Mouse (Mus musculus) kidney, embryonic 16.5 days (tissue): ENCODE results near the gene Tyms. TPM values are rescaled to one million over a fixed set of nuclear protein-coding genes. Genes with fewer than 3 reads are reported as not detected.
A peak's percentile ranks its signal among the peaks of the same experiment; 100 is the strongest.
"Not testable (repeated sequence)": the region's sequence is repeated elsewhere in the genome, so short reads cannot be mapped to it uniquely, and the experiment has no call there.

Source experiments
- ATAC-seq: fragments of 200-750 bp; cut with Nextera tagmentation; 2 replicates; pipeline ENCODE4 v1.8.0; 2017; ENCODE audit warnings: moderate TSS enrichment; ENCODE audit not compliant: low FRiP score, low TSS enrichment
- H3K27ac ChIP-seq: fragments of 300-500 bp; sonication (generic); 2 replicates; pipeline ENCODE4 v1.5.1; 2014; ENCODE audit warnings: low read length
- H3K27me3 ChIP-seq: fragments of 300-500 bp; sonication (generic); 2 replicates; pipeline ENCODE4 v1.6.1; 2014; ENCODE audit warnings: low read length, control low read depth, mixed read lengths; ENCODE audit not compliant: insufficient read depth
- H3K36me3 ChIP-seq: fragments of 300-500 bp; sonication (generic); 2 replicates; pipeline ENCODE4 v1.6.1; 2014; ENCODE audit warnings: low read length, control low read depth, mixed read lengths; ENCODE audit not compliant: insufficient read depth
- H3K4me1 ChIP-seq: fragments of 300-500 bp; sonication (generic); 2 replicates; pipeline ENCODE4 v1.6.1; 2014; ENCODE audit warnings: low read length, control low read depth, mixed read lengths; ENCODE audit not compliant: insufficient read depth
- H3K4me2 ChIP-seq: fragments of 300-500 bp; sonication (generic); replicated peaks from 2 replicates; pipeline ENCODE4 v1.6.1; 2014; ENCODE audit warnings: low read depth, low read length
- H3K4me3 ChIP-seq: fragments of 300-500 bp; sonication (generic); 2 replicates; pipeline ENCODE4 v1.5.1; 2014; ENCODE audit warnings: mild to moderate bottlenecking, low read length
- H3K9ac ChIP-seq: fragments of 300-500 bp; sonication (generic); replicated peaks from 2 replicates; pipeline ENCODE4 v1.6.1; 2014; ENCODE audit warnings: low read length
- H3K9me3 ChIP-seq: fragments of 300-500 bp; sonication (generic); 2 replicates; pipeline ENCODE4 v1.6.1; 2016; ENCODE audit warnings: low read length, control low read depth
- whole genome bisulfite sequencing: fragments of 180-500 bp; shearing (Covaris S2); extraction: QIAGEN DNeasy Blood & Tissue Kit; methylation state at CpG from one replicate; pipeline ENCODE4 v1.1.7; 2014; 5-methylcytosine and 5-hydroxymethylcytosine counted together
- polyA plus RNA-seq: library from polyadenylated mRNA; unstranded; fragments of >200 nt; fragmentation: Nextera tagmentation; extraction: Ambion mirVana; gene quantifications from 2 replicates; pipeline ENCODE4 v1.2.1, GENCODE M21; 2015

Gene Tyms
- polyA plus RNA-seq, 1 experiment from 2014 or later: 287 TPM

DNA sequence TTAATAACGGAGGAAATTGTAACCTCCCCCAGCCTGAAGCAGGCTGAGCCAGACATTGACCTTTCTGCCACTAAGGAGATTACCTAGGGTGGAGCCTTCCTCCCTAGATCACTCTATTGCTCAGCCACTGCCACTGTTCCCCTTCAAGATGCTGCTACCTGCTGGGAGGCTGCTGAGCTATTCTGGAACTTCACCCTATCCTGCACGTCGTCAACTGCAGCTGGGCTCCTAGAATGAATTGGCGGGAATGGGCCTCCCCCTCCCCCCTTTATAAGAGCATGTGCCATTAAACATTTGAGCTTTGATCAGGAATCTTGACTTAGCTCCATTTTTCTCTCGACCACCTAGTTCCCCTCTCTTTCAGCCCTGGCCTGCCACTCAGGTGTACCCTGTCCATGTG is 13.8 kb downstream of the Tyms start:
- H3K4me1 ChIP-seq, H3K27me3 ChIP-seq, H3K4me3 ChIP-seq, H3K4me2 ChIP-seq, ATAC-seq, H3K9ac ChIP-seq, H3K9me3 ChIP-seq, H3K27ac ChIP-seq: not testable (repeated sequence)
- peaks cover 39% of the 10 kb centered on the region for H3K36me3 ChIP-seq
- 78% methylated on average over 5 of the region's 5 CpGs for WGBS

DNA sequence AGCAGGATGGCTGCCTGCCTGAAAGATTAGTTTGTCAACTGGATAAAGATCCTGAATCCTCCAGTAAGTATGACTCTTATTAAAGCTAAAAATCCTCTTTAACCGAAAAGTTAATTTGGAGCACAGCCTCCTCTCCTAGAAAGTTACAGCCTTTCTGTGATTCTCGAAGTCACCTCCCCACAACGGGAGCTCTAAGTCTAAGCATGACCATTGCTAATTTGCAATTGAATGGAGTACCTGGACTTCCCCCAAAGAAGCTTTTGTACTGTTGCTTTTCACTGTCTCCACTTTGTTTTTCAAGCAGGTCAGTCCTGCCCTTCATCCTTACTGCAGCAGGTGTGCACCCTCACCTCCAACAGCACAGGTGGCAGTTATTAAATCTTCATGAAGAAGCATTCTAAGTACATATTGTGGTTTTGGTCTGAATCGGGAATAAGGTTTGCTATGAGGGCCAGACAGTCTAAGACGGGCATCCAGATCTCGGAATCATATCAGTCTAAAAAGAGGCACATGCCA is 15.1 kb downstream of the Tyms start:
- WGBS: 88% methylated on average over 6 of the region's 6 CpGs
- Histone ChIP-seq H3K4me2 (no peak overlapping the region), H3K9me3 (no peaks in the 10 kb centered on the region), H3K27me3 (no peaks in the 10 kb centered on the region), H3K4me1 (no peaks in the 10 kb centered on the region), H3K9ac (no peak overlapping the region), H3K36me3 (peaks cover 31% of the 10 kb centered on the region), H3K27ac (no peak overlapping the region), H3K4me3 (no peak overlapping the region)
- no peak for ATAC-seq

DNA sequence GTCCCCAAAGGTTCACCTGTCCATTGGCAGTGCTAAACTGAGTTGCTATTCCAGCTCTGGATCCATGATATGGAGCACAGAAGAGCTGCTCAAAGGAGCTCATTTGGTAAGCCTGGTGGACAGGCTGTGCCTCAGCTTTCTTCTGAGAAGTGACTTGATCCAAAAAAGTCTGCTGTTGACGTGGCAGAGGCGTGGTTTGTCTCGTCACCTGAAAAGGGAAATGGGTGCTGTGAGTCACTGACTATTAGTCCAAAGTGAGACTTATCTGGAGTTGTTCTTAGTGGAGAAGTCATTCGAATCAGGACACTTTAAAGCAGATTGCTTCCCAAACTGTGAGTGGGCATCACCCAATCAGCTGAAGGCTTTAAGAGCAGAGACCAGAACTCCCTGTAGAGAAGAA is 33.6 kb downstream of the Tyms start:
- not testable (repeated sequence) for H3K9ac ChIP-seq, H3K27ac ChIP-seq, H3K9me3 ChIP-seq, H3K27me3 ChIP-seq, H3K36me3 ChIP-seq, H3K4me2 ChIP-seq, H3K4me3 ChIP-seq, ATAC-seq, H3K4me1 ChIP-seq
- 69% methylated on average over 4 of the region's 4 CpGs for WGBS

DNA sequence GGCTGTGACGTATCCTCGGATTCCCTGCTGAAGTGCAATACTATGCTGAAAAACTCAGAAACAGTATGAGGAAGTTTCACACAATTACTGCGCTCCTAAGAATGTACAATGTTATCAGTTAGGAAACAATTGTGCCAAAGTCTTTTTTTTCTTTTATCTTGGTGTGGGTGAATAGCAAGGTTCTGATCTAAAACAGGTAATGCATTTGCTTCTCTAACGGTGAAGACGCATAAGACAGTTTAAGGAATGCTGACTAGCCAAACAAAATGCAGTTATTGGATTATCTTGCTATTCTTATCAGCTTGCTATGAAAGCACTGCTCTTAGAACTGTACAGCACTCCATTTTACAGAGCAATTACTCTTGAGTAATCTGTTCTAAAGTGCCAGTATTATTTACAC is 34.1 kb downstream of the Tyms start:
- WGBS: 87% methylated on average over 5 of the region's 5 CpGs
- H3K9me3 ChIP-seq, H3K9ac ChIP-seq: not testable (repeated sequence)

DNA sequence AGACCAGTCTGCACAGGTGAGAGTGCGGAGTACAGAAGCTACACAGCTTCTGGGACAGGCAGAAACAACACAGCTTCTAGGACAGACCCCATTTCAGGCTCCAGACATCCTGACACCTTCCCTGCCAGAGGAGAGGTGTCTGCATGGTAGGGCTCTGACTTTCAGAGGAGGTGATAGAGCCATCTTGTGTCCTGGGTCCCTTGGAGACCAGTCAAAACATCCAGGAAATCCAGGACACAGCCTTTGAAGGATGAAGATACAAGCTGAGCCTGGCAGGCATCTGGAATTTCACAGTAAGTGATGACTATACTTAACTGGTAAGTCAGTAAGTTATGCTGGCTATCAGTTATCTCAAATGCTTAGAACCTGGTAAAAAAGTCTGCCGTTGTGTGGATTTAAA is 36.3 kb downstream of the Tyms start:
- WGBS: 94% methylated on average over 2 of the region's 2 CpGs
- not testable (repeated sequence) for H3K27ac ChIP-seq, H3K4me2 ChIP-seq, H3K27me3 ChIP-seq, H3K4me1 ChIP-seq, H3K9me3 ChIP-seq, ATAC-seq, H3K9ac ChIP-seq, H3K36me3 ChIP-seq, H3K4me3 ChIP-seq

More for the DNA sequence above, 34.1 kb downstream of the Tyms start:
- not testable (repeated sequence) for H3K27me3 ChIP-seq, H3K27ac ChIP-seq, H3K4me1 ChIP-seq, ATAC-seq, H3K4me3 ChIP-seq, H3K4me2 ChIP-seq, H3K36me3 ChIP-seq

DNA sequence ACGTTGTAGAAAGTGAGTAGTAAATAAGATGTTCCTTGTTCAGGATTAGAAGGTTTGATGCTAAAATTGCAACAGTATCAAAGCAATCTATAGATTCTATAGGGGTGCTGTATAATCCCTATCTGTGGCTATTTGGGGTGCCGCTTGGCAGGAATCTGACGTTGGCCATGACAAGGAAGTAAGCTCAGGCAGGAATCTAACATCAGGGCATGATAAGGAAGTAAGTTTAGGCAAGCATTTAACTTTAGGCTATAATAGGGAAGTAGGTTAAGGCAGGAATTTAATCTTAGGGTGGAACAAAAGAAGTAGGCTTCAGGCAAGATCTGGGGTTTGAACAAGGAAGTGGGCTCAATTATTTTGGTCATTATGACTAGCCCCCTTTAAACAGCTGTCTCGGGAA is 37.6 kb downstream of the Tyms start:
- WGBS: 78% methylated on average over 4 of the region's 4 CpGs

DNA sequence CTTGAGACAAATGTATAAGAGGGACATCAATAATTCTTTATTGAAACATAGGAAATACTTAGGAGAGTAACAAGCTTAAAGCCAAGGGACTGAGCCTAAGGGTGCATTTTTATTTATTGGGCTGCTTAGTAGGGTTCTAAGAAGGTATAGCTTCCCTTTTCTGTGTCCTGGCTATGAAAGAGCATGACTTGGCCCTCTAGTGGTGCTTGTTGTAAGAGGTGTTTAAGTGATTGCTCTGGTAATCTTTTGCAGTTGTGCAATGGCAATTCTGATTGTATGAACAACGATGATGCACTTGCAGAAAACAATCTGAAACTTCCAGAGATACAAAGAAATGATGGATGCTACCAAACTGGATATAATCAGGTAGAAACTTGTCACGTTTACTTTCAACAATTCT is 58.8 kb downstream of the Tyms start:
- no peaks in the 10 kb centered on the region for H3K4me1 ChIP-seq
- no peak overlapping the region for H3K9ac ChIP-seq
- no peak for ATAC-seq
- WGBS: 67% methylated on average over 2 of the region's 2 CpGs
- H3K36me3 ChIP-seq: no peaks in the 10 kb centered on the region
- H3K9me3 ChIP-seq: no peaks in the 10 kb centered on the region
- no peak overlapping the region for H3K27ac ChIP-seq
- no peak overlapping the region for H3K4me2 ChIP-seq
- no peak overlapping the region for H3K4me3 ChIP-seq
- H3K27me3 ChIP-seq: no peaks in the 10 kb centered on the region

More for the DNA sequence above, 37.6 kb downstream of the Tyms start:
- not testable (repeated sequence) for H3K4me2 ChIP-seq, H3K4me3 ChIP-seq, H3K4me1 ChIP-seq, H3K9me3 ChIP-seq, H3K27me3 ChIP-seq, H3K27ac ChIP-seq, H3K9ac ChIP-seq, ATAC-seq, H3K36me3 ChIP-seq

DNA sequence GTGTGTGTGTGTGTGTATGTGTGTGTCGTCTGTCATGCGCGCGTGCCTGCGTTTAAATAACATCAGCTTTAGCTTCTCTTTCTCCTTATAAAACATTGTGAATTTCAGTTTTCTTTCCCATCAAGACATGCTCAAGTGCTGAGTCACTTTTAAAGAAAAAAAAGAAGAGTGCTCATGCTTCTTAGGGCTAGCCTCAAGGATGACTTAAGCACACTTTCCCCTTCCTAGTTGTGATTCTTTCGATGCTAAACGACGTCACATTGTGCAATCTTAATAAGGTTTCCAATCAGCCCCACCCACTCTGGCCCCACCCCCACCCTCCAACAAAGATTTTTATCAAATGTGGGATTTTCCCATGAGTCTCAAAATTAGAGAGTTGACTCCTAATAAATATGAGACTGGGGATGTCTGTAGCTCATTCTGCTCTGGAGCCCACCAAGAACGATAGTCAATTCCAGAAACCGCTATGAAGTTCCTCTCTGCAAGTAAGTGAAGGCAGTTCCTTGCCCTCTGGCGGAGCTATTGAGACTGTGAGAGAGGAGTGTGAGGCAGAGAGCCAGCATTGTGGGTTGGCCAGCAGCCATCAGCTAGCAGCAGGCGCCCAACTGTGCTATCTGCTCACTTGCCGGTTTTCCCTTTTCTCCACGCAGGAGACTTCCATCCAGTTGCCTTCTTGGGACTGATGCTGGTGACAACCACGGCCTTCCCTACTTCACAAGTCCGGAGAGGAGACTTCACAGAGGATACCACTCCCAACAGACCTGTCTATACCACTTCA is 60.5 kb downstream of the Tyms start, which contains the start of gene Il6:
Gene Il6 (plus strand): TSS at position 389 of the 778 bp plus-strand sequence.
- H3K4me1 ChIP-seq: no peaks in the 10 kb centered on the region
- no peaks in the 10 kb centered on the region for H3K9me3 ChIP-seq
- ATAC-seq: peak; percentile 71; the same call in 1 of the 2 replicates
- H3K27me3 ChIP-seq: no peaks in the 10 kb centered on the region
- WGBS: 58% methylated on average over 16 of the region's 16 CpGs
- H3K27ac ChIP-seq: no peak within 1 kb of the TSS
- H3K9ac ChIP-seq: no peak within 1 kb of the TSS
- H3K4me3 ChIP-seq: no peak within 1 kb of the TSS
- H3K36me3 ChIP-seq: no peaks in the 10 kb centered on the region
- H3K4me2 ChIP-seq: no peak within 1 kb of the TSS
